Mouse (Mus musculus) spleen, postnatal 14 days (tissue): ENCODE results near the gene Gm17606.
"Not testable (repeated sequence)": the region's sequence is repeated elsewhere in the genome, so short reads cannot be mapped to it uniquely, and the experiment has no call there.

Experiments
- DNase-seq, 2 experiments: peaks; one replicate each; pipeline ENCODE4 v3.0.0; 2021 to 2022; ENCODE audit warnings: low spot score in 2 of 2

The Gm17606 gene

GRCm38 (mm10) chr14:54640946-54641304, at the start of gene Gm17606:
Gene Gm17606 (plus strand): TSS chr14:54640952.
- DNase-seq, result no peak

GRCm38 (mm10) chr14:54591056-54591455, 49.7 kb upstream of the Gm17606 start:
- no peak for DNase-seq

GRCm38 (mm10) chr14:54592319-54592934, 48.3 kb upstream of the Gm17606 start:
- no peak for DNase-seq

GRCm38 (mm10) chr14:54594055-54594454, 46.7 kb upstream of the Gm17606 start:
- no peak for DNase-seq

GRCm38 (mm10) chr14:54594631-54595414, 45.9 kb upstream of the Gm17606 start:
- DNase-seq, result no peak

- no peak for DNase-seq
Measured at GRCm38 (mm10) chr14:54597084-54597483, 43.7 kb upstream of the Gm17606 start.

GRCm38 (mm10) chr14:54601601-54602000, 39.2 kb upstream of the Gm17606 start:
- DNase-seq, result no peak

- peak in 1 of 2 experiments; percentile 11 for DNase-seq
Measured at GRCm38 (mm10) chr14:54602613-54603012, 38.1 kb upstream of the Gm17606 start.

GRCm38 (mm10) chr14:54603038-54603654, 37.6 kb upstream of the Gm17606 start:
- DNase-seq, result peak; percentile 90 to 92

GRCm38 (mm10) chr14:54603686-54604085, 37.1 kb upstream of the Gm17606 start:
- DNase-seq, result no peak

- DNase-seq, result peak; percentile 67 to 79
Measured at GRCm38 (mm10) chr14:54605752-54606321, 34.9 kb upstream of the Gm17606 start, which contains the start of gene 4931414P19Rik. Gene 4931414P19Rik (minus strand): TSS chr14:54605993.

GRCm38 (mm10) chr14:54607226-54607625, 33.5 kb upstream of the Gm17606 start:
- no peak for DNase-seq

GRCm38 (mm10) chr14:54609245-54609644, 31.5 kb upstream of the Gm17606 start:
- no peak for DNase-seq

GRCm38 (mm10) chr14:54609962-54610361, 30.8 kb upstream of the Gm17606 start:
- no peak for DNase-seq

- no peak for DNase-seq
Measured at GRCm38 (mm10) chr14:54610648-54611047, 30.1 kb upstream of the Gm17606 start.

- DNase-seq, result not testable (repeated sequence)
Measured at GRCm38 (mm10) chr14:54614130-54614529, 26.6 kb upstream of the Gm17606 start.

- DNase-seq, result no peak
Measured at GRCm38 (mm10) chr14:54616226-54616825, 24.4 kb upstream of the Gm17606 start.

GRCm38 (mm10) chr14:54617152-54617896, 23.4 kb upstream of the Gm17606 start:
- no peak for DNase-seq

- DNase-seq, result peak; percentile 74 to 81
Measured at GRCm38 (mm10) chr14:54617897-54618365, 22.8 kb upstream of the Gm17606 start, which contains the start of gene Psmb5. Gene Psmb5 (minus strand): TSS chr14:54618022.

- no peak for DNase-seq
Measured at GRCm38 (mm10) chr14:54621133-54621532, 19.6 kb upstream of the Gm17606 start, which contains the start of gene Psmb11. Gene Psmb11 (plus strand): TSS chr14:54621433.

GRCm38 (mm10) chr14:54623334-54623733, 17.4 kb upstream of the Gm17606 start:
- DNase-seq, result no peak
